Mouse (Mus musculus) CD8-positive naive resting alpha-beta T cell, adult 2 months (primary cell): ENCODE results near the gene Cnst.

Experiments
- DNase-seq, 2 experiments: peaks; one replicate each; pipeline ENCODE4 v3.0.0; 2022; ENCODE audit warnings: low read depth in 2 of 2, low spot score in 2 of 2

The Cnst gene

DNA sequence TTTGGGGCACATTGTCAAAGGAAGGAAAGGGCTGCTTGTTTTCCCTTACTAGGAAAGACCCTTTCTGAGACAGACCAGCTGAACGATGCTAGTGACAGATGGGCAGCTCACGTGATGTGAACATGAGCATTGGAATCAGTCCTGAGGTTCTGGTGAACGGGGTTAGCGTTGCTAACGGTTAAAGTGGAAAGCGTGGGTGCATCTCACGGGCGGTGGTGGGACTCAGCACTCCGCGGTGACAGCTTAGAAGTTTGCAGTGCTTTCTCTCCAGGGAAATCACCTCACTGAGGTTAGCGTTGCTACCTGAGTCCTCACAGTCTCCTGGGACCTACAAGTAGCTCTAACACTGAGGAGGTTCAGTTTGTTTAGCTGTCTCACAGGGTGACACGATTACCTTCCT lies 45.5 kb downstream of the Cnst start:
- DNase-seq: no peak

DNA sequence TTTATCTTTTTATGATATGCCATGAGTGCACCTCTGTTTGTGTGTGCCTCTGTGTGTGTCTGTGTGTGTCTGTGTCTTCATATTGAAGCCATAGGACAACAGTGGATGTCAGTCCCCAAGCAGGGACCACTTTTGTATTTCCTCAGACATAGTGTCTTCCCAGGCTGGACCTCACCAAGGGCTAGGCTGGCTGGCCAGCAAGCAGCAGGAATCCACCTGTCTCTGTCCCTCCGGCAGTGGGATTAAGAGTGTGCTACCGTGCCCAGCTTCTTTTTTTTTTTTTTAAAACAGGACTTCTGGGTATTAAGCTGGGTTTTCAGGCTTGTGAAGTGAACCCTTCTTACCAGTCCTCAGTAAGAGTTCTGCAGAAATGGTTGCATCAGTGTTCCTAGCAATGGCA lies 46.0 kb downstream of the Cnst start:
- no peak for DNase-seq

GRCm38 (mm10) chr1:179592972-179593371 lies 46.8 kb downstream of the Cnst start:
- DNase-seq: no peak

DNA sequence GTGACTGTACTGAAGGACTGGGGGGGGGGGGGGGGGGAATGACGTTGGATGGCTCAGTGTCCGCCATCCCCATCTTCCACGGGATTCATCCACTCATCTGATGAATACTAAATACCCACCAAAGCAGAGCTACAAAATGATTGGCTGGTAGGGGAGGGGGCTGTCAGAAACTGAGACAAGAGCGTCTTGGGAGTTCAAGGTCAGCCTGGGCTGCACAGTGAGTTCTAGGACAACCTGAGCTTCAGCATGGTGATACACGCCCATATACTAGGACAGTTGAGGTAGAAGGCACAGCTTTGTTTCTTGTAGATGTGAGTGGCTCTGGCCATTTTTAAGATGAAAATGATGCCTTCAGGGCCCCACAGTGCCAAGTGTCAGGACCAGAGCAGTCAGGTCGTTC lies 52.2 kb downstream of the Cnst start:
- no peak for DNase-seq

GRCm38 (mm10) chr1:179604526-179604925 lies 58.4 kb downstream of the Cnst start:
- DNase-seq: no peak

DNA sequence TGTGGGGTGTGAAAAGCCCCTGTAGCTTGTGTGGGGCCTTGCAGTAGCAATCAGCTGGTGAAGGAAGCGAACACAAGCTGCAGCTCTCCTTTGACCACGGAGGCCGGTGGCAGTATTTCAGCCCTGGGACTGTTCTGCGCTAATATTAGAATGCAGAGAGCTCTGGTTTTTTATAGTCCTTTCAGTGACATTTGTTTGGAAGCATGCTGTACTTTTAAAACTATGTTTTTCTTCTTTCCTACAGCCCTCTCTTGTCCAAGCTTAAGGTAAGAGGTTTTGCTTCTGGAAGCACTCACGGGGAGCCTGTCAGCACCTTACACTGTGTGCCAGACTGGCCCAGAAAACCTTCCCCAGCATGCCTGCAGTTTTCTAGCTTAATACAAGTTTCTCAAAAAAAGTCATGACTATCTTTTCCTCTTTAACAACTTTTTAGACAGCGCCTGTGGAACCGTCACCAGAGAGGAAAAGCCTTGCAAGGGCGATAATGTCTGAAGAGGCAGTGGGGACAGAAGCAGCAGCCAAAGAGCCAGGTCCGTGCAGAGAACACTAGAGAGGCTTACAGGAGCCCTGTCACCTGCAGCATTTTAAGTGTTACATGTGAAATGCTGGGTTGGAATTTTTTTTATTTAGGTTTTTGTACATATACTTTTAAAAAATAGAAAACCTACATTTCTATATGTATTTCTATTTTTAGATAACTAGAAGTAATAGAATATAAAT lies 60.0 kb downstream of the Cnst start:
- DNase-seq: no peak

DNA sequence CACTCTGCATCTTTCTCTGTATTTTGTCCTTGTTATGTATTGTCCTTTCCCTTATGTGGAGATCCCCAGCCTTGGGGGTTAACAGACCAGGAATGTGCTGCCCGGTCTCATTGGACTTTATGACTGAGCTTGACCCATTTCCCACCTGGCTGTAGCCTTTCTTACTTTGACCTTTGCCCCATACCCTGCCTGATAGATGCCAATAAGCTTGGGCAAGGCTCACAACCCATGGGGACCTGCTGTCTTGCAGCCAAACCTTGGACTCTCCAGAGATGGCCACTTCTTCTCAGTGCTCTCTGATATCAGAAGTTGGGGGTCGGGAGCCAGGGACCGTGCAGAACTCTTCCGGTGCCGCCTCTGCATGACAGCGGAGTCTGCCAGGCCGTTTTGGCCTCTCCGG lies 62.4 kb downstream of the Cnst start:
- no peak for DNase-seq

GRCm38 (mm10) chr1:179609724-179610505 lies 63.7 kb downstream of the Cnst start:
- DNase-seq: no peak

DNA sequence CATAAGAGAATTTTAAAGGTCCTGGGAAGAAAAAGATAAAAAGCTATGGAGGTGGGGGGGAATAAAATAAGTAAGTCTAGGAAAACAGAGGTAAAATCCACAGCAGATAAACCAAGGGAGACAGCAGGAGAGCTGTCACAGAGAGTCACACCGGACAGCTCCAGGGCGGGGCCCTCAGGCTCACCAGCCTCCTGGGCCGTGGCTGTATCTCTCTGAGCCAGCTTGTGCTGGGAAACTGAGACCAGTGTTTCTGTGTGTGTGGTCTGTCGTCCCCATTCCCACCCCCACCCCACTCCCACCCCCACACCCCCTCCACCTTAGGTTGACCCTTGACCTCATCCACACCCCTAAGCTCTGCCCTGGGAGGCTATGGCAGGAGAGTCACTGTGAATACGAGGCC lies 65.0 kb downstream of the Cnst start:
- DNase-seq: no peak

DNA sequence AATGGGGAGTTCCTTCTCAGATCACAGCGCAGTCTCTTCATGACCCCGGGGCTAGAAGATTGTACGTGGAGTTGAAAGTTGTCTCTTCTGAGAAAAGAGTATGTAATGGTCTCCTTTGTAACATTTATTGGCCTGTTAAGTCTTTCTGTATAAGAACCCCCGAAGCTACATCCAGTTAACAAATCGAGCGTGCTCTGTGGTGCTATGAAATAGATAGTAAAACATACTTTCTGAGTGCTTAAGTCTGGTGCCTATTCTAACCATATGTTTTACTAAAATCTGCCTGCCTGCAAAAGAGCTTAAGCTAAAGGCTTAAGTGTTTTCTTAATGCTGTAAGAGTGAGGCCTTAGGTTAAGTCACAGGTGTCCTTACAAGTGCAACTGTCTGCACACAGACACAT lies 66.2 kb downstream of the Cnst start:
- DNase-seq: no peak

DNA sequence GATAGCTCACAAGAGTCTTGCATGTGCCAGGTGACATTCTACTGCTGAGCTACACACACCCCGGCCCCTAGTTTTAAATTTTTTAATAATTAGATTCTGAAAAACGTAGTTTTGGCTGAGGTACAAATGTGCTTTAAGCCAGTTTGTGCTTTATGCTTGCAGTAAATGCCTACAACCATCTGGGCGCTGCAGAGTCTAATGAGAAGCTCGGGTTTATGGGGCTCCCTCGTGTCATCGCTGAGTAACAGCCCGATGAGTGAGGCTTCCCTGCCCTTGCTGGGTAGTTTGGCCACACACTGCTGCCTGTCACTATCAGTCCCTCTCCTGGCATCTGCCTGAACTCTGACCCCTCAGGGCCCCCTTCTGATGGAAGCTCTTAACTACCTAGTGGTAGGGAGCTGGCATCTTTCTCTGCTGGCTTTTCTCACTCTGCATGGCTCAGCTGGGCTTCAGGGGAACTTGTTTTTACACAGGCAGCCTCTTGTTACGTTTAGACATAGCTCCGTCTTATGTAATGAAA lies 66.9 kb downstream of the Cnst start:
- no peak for DNase-seq

GRCm38 (mm10) chr1:179617426-179617825 lies 71.3 kb downstream of the Cnst start:
- no peak for DNase-seq

DNA sequence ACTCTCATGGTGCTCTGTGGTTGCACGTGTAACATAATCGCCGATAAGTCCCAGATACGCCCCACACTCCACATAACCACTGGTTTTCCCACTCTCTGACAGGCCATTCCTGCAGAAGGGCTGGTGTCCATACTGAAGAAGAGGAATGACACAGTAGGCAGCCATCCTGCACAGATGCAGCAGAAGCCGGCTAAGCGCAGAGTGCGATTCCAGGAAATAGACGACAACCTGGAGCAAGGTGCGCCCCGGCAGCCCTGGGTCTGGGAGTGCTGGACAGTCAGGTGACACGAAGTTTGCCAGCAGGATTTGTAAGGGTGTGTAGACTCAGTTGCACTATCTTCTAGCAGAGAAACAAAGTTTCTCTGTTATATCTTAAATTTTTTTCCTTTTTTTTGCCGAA lies 76.5 kb downstream of the Cnst start:
- no peak for DNase-seq

- DNase-seq: peak; percentile 19 to 43
These were observed 77.5 kb downstream of the Cnst start for GRCm38 (mm10) chr1:179623657-179624056.

DNA sequence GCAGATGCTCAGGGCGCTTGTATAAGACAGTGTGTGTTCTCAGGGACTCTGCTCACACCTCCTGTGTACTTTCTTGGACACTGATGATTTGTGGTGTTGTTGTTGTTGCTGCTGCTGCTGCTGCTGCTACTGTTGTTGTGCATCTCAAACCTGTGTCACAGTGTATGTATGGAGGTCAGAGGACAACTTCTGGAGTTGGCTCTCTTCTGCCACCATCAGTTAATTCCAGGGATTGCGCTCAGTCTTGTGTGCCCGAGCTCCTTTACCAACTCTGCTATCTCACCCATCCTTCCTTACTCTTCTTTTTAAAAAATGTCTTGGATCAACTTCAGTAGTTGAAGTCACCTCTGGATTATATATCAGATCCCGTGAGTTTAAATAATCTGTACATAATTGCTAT lies 78.2 kb downstream of the Cnst start:
- DNase-seq: peak; percentile 19 to 61

GRCm38 (mm10) chr1:179627855-179628254 lies 81.7 kb downstream of the Cnst start:
- no peak for DNase-seq

DNA sequence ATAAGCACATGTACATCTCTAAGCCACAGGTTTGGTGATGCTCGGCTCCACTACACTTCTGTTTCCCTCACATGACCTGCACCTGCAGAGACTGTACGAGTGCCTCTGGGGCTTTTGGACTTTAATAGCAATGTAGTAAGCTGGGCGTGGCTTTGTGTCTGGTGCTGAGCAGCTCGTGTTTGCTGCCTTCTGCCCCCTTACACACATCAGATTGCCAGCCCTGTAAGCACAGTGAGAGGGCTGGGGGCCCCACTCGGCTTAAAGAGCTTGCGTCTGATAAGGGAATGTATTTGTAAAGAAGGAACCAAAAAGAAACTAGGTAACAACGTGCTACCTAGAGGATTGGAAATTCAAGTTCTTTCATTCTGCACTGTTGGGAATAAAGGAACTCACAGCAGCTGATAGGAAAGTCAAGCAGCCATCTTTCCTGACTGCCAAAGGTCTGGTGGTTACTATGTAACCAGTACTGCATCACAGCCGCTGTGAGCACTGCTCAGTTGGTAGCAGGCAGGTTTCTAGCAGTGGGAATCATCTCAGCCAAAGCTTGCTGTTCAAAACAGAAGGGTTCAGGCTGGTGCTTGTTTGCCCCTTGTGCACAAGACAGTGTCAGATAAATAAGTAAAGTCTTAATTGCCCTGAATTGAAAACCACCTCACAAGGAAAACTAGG lies 82.4 kb downstream of the Cnst start:
- DNase-seq: no peak

GRCm38 (mm10) chr1:179629276-179629675 lies 83.1 kb downstream of the Cnst start:
- no peak for DNase-seq

GRCm38 (mm10) chr1:179632746-179633413 lies 86.7 kb downstream of the Cnst start:
- no peak for DNase-seq

DNA sequence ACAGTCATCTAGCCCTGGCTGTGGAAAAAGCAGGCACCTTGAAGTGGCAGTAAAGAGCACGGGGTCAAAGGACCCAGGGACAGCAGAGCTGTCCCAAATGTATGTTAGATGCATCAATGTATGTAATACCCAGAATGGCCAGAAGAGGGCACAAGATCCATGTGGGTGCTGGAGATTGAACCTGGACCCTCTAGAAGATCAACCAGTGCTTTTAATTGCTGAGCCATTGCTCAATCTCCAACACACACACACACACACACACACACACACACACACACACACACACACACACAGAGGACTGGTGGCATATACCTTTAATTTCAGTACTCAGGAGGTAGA lies 87.2 kb downstream of the Cnst start:
- peak; percentile 13 to 30 for DNase-seq

GRCm38 (mm10) chr1:179634159-179634558 lies 88.0 kb downstream of the Cnst start:
- no peak for DNase-seq

GRCm38 (mm10) chr1:179642726-179643125 lies 96.6 kb downstream of the Cnst start:
- no peak for DNase-seq
